In genomic region chr4:97281126-97281779, GRCm38 (mm10) we compare ENCODE assay signal across 28 mouse cellular contexts.
DNase-seq lines count a peak whose midpoint lies in the region; ATAC-seq and TF ChIP-seq lines count a peak whose summit lies in the region.
"Had no signal": no experiment of that assay in that cellular context is flagged by ENCODE, and none has a peak within 500 bp of the region (broad histone marks: within the 10 kb centered on the region; RNA-seq: fewer than 3 reads in every experiment).

No protein-coding gene starts in this region.

- no peaks in the 10 kb centered on the region for H3K36me3 ChIP-seq in hindbrain, embryonic 11.5 days (ENCODE audit: control insufficient read depth, insufficient read depth, low read length)
- no peaks in the 10 kb centered on the region for H3K36me3 ChIP-seq in hindbrain, embryonic 10.5 days
- H3K36me3 ChIP-seq in forebrain, embryonic 12.5 days (replicated peaks): no peaks in the 10 kb centered on the region
- H3K36me3 ChIP-seq in forebrain, postnatal 0 days (ENCODE audit: insufficient read depth): no peaks in the 10 kb centered on the region
- no peaks in the 10 kb centered on the region for H3K36me3 ChIP-seq in heart, adult 2 months (ENCODE audit: control insufficient read depth, insufficient read depth, low read length)
- H3K36me3 ChIP-seq: embryonic facial prominence, embryonic 12.5 days; heart, embryonic 13.5 days; limb, embryonic 10.5 days; limb, embryonic 15.5 days; liver, embryonic 13.5 days; neural tube, embryonic 15.5 days had no signal

- TF ChIP-seq EP300 in heart, adult 2 months (IDR thresholded peaks at IDR 0.05; ENCODE audit: insufficient read depth, low read depth, low read length): no peak

- no peak overlapping the region for H3K4me2 ChIP-seq in hindbrain, embryonic 11.5 days (replicated peaks; ENCODE audit: low read depth, low read length)
- peak overlapping the region; percentile 8; the same call in 1 of the 2 replicates for H3K4me2 ChIP-seq in forebrain, embryonic 12.5 days
- no peak overlapping the region for H3K4me2 ChIP-seq in forebrain, postnatal 0 days (ENCODE audit: low read depth)
- H3K4me2 ChIP-seq: embryonic facial prominence, embryonic 12.5 days; heart, embryonic 13.5 days; limb, embryonic 15.5 days; liver, embryonic 13.5 days; neural tube, embryonic 15.5 days had no signal

- intact Hi-C loops in heart, adult 2 months (cut with DNase I): no loop called here

- TF ChIP-seq CTCF in brain, embryonic 14.5 days (IDR thresholded peaks at IDR 0.05; ENCODE audit: borderline replicate concordance, extremely low read depth, insufficient read depth, insufficient read length): no peak
- TF ChIP-seq CTCF in forebrain, postnatal 0 days (IDR thresholded peaks at IDR 0.05; ENCODE audit: low read depth): no peak
- TF ChIP-seq CTCF in heart, adult 2 months (IDR thresholded peaks at IDR 0.05): no peak

- no peaks in the 10 kb centered on the region for H3K27me3 ChIP-seq in hindbrain, embryonic 11.5 days (ENCODE audit: control insufficient read depth, insufficient read depth, low read length)
- no peaks in the 10 kb centered on the region for H3K27me3 ChIP-seq in hindbrain, embryonic 10.5 days (ENCODE audit: insufficient read depth, poor library complexity, severe bottlenecking)
- H3K27me3 ChIP-seq in forebrain, embryonic 12.5 days: no peaks in the 10 kb centered on the region; the same call in 1 of the 2 replicates
- H3K27me3 ChIP-seq in forebrain, postnatal 0 days (ENCODE audit: insufficient read depth, low read length): no peaks in the 10 kb centered on the region
- H3K27me3 ChIP-seq in heart, adult 2 months (ENCODE audit: control insufficient read depth, insufficient read depth, low read length): no peaks in the 10 kb centered on the region
- H3K27me3 ChIP-seq: embryonic facial prominence, embryonic 12.5 days; heart, embryonic 13.5 days; limb, embryonic 15.5 days; liver, embryonic 13.5 days; megakaryocyte, embryonic 14.5 days; neural tube, embryonic 15.5 days had no signal

- no peak overlapping the region for H3K4me3 ChIP-seq in hindbrain, embryonic 11.5 days (ENCODE audit: low read depth, low read length)
- H3K4me3 ChIP-seq in hindbrain, embryonic 10.5 days: no peak overlapping the region
- H3K4me3 ChIP-seq in forebrain, embryonic 12.5 days (replicated peaks): no peak overlapping the region
- no peak overlapping the region for H3K4me3 ChIP-seq in forebrain, postnatal 0 days (ENCODE audit: low read depth, low read length)
- no peak overlapping the region for H3K4me3 ChIP-seq in heart, adult 2 months
- H3K4me3 ChIP-seq: embryonic facial prominence, embryonic 12.5 days; heart, embryonic 13.5 days; limb, embryonic 10.5 days; limb, embryonic 15.5 days; liver, embryonic 13.5 days; megakaryocyte, embryonic 14.5 days; neural tube, embryonic 15.5 days had no signal

- TF ChIP-seq POLR2A in brain, embryonic 14.5 days (IDR thresholded peaks at IDR 0.05; ENCODE audit: borderline replicate concordance, extremely low read depth, insufficient read depth, insufficient read length, poor library complexity, severe bottlenecking): no peak
- no peak for TF ChIP-seq POLR2A in heart, adult 2 months (IDR thresholded peaks at IDR 0.05; ENCODE audit: insufficient read depth, low read depth, low read length)

- no peaks in the 10 kb centered on the region for H3K4me1 ChIP-seq in hindbrain, embryonic 11.5 days (replicated peaks; ENCODE audit: control insufficient read depth, insufficient read depth, low read length)
- H3K4me1 ChIP-seq in hindbrain, embryonic 10.5 days (replicated peaks): 0 out of 2 replicates have a peak, but pooled peaks cover 3% of the 10 kb centered on the region
- peaks cover 18% of the 10 kb centered on the region for H3K4me1 ChIP-seq in forebrain, embryonic 12.5 days
- H3K4me1 ChIP-seq in forebrain, postnatal 0 days (ENCODE audit: insufficient read depth): no peaks in the 10 kb centered on the region; the same call in none of the 2 replicates
- no peaks in the 10 kb centered on the region; the same call in 1 of the 2 replicates for H3K4me1 ChIP-seq in heart, adult 2 months (ENCODE audit: control insufficient read depth, insufficient read depth, low read length)
- H3K4me1 ChIP-seq: embryonic facial prominence, embryonic 12.5 days; heart, embryonic 13.5 days; limb, embryonic 10.5 days; limb, embryonic 15.5 days; liver, embryonic 13.5 days; megakaryocyte, embryonic 14.5 days; neural tube, embryonic 15.5 days had no signal

- H3K9ac ChIP-seq in hindbrain, embryonic 11.5 days (ENCODE audit: low read depth, low read length): no peak overlapping the region
- H3K9ac ChIP-seq in forebrain, embryonic 12.5 days: no peak overlapping the region
- no peak overlapping the region for H3K9ac ChIP-seq in forebrain, postnatal 0 days
- no peak overlapping the region for H3K9ac ChIP-seq in heart, adult 2 months (ENCODE audit: low read depth, low read length)
- H3K9ac ChIP-seq: embryonic facial prominence, embryonic 12.5 days; heart, embryonic 13.5 days; limb, embryonic 15.5 days; liver, embryonic 13.5 days; neural tube, embryonic 15.5 days had no signal

- 67% methylated on average over 4 of the region's 4 CpGs for WGBS in hindbrain, embryonic 11.5 days
- 76% methylated on average over 4 of the region's 4 CpGs for WGBS in hindbrain, embryonic 10.5 days
- WGBS in forebrain, embryonic 12.5 days: 22% methylated on average over 4 of the region's 4 CpGs
- WGBS in forebrain, postnatal 0 days: 11% methylated on average over 4 of the region's 4 CpGs
- 91% methylated on average over 4 of the region's 4 CpGs for WGBS in heart, adult 2 months

- peak; percentile 51; the same call in 1 of the 2 replicates for ATAC-seq in hindbrain, embryonic 11.5 days (ENCODE audit: low FRiP score)
- ATAC-seq in forebrain, embryonic 12.5 days (ENCODE audit: low FRiP score): peak; percentile 92
- ATAC-seq in forebrain, postnatal 0 days: peak; percentile 44; the same call in 1 of the 2 replicates
- ATAC-seq: intestine, embryonic 16.5 days; lung, postnatal 0 days had no signal

- H3K79me2 ChIP-seq in heart, adult 2 months (replicated peaks; ENCODE audit: control insufficient read depth, insufficient read depth, low read length): no peaks in the 10 kb centered on the region

- no peak overlapping the region for H3K27ac ChIP-seq in hindbrain, embryonic 11.5 days (ENCODE audit: low read depth, low read length)
- H3K27ac ChIP-seq in hindbrain, embryonic 10.5 days: no peak overlapping the region
- H3K27ac ChIP-seq in forebrain, embryonic 12.5 days: 0 out of 2 replicates have a peak overlapping the region, but pooled peaks have one; percentile 61
- H3K27ac ChIP-seq in forebrain, postnatal 0 days (ENCODE audit: low read depth, low read length): no peak overlapping the region
- H3K27ac ChIP-seq in heart, adult 2 months: no peak overlapping the region
- H3K27ac ChIP-seq: embryonic facial prominence, embryonic 12.5 days; heart, embryonic 13.5 days; limb, embryonic 10.5 days; limb, embryonic 15.5 days; liver, embryonic 13.5 days; neural tube, embryonic 15.5 days had no signal

- DNase-seq in hindbrain, embryonic 11.5 days (ENCODE audit: low spot score): no peak
- no peak for DNase-seq in hindbrain, embryonic 10.5 days (ENCODE audit: low spot score)
- DNase-seq in brain, embryonic 14.5 days (ENCODE audit: low read depth): peak; percentile 93
- peak; percentile 22 for DNase-seq in forebrain, postnatal 0 days
- DNase-seq in thymus, postnatal 4 days: no peak
- no peak for DNase-seq in heart, adult 2 months
- DNase-seq: adrenal gland, postnatal 14 days; cerebellum, adult 2 months; cerebellum, postnatal 14 days; heart, postnatal 10 days; kidney, adult 9 months; kidney, postnatal 10 days; layer of hippocampus, postnatal 36 days; liver, embryonic 13.5 days; lung, adult 18-20 months; lung, postnatal 4 days; right cerebral cortex, postnatal 14 days; spleen, adult 18-20 months; thymus, postnatal 14 days had no signal

- no peaks in the 10 kb centered on the region for H3K9me3 ChIP-seq in hindbrain, embryonic 11.5 days (ENCODE audit: control insufficient read depth, low read length)
- H3K9me3 ChIP-seq in hindbrain, embryonic 10.5 days: no peaks in the 10 kb centered on the region
- H3K9me3 ChIP-seq in forebrain, embryonic 12.5 days: no peaks in the 10 kb centered on the region
- no peaks in the 10 kb centered on the region for H3K9me3 ChIP-seq in forebrain, postnatal 0 days (ENCODE audit: low read length)
- H3K9me3 ChIP-seq: embryonic facial prominence, embryonic 12.5 days; heart, embryonic 13.5 days; limb, embryonic 10.5 days; limb, embryonic 15.5 days; liver, embryonic 13.5 days; neural tube, embryonic 15.5 days had no signal

Comparison
In these comparisons a context has a peak if more than half of its experiments do, and no peak if none do; other contexts are left out.
1. DNase-seq: peak in brain, embryonic 14.5 days (single experiment) and forebrain, postnatal 0 days (single experiment); none in hindbrain, embryonic 11.5 days (single experiment), hindbrain, embryonic 10.5 days (single experiment), thymus, postnatal 4 days (single experiment) and heart, adult 2 months (0 of 2).
2. Peak in every context shown above with its lines, with median percentiles within 50 percentile points of each other: ATAC-seq.